In genomic region chr4:111294528-111295241, GRCm38 (mm10) we compare ENCODE assay signal across 17 mouse cellular contexts.
DNase-seq lines count a peak whose midpoint lies in the region; ATAC-seq and TF ChIP-seq lines count a peak whose summit lies in the region.
"Had no signal": no experiment of that assay in that cellular context is flagged by ENCODE, and none has a peak within 500 bp of the region (broad histone marks: within the 10 kb centered on the region; RNA-seq: fewer than 3 reads in every experiment).

No protein-coding gene starts in this region.

- 57% methylated on average over 3 of the region's 3 CpGs for WGBS in forebrain, embryonic 13.5 days
- 54% methylated on average over 3 of the region's 3 CpGs for WGBS in forebrain, embryonic 15.5 days
- WGBS in hindbrain, embryonic 11.5 days: 43% methylated on average over 3 of the region's 3 CpGs
- 46% methylated on average over 3 of the region's 3 CpGs for WGBS in hindbrain, postnatal 0 days
- WGBS in neural tube, embryonic 13.5 days: 47% methylated on average over 3 of the region's 3 CpGs
- 41% methylated on average over 3 of the region's 3 CpGs for WGBS in neural tube, embryonic 15.5 days

- H3K27me3 ChIP-seq in forebrain, embryonic 13.5 days: no peaks in the 10 kb centered on the region
- no peaks in the 10 kb centered on the region for H3K27me3 ChIP-seq in forebrain, embryonic 15.5 days
- H3K27me3 ChIP-seq in hindbrain, embryonic 11.5 days (ENCODE audit: control insufficient read depth, insufficient read depth, low read length): no peaks in the 10 kb centered on the region
- H3K27me3 ChIP-seq in hindbrain, postnatal 0 days (ENCODE audit: insufficient read depth, low read length): no peaks in the 10 kb centered on the region
- no peaks in the 10 kb centered on the region for H3K27me3 ChIP-seq in neural tube, embryonic 13.5 days
- no peaks in the 10 kb centered on the region for H3K27me3 ChIP-seq in neural tube, embryonic 15.5 days (replicated peaks)
- H3K27me3 ChIP-seq: heart, embryonic 12.5 days; hindbrain, embryonic 15.5 days had no signal

- H3K27ac ChIP-seq in forebrain, embryonic 13.5 days: no peak overlapping the region
- no peak overlapping the region for H3K27ac ChIP-seq in forebrain, embryonic 15.5 days (replicated peaks)
- no peak overlapping the region for H3K27ac ChIP-seq in hindbrain, embryonic 11.5 days (ENCODE audit: low read depth, low read length)
- no peak overlapping the region for H3K27ac ChIP-seq in hindbrain, postnatal 0 days
- 0 out of 2 replicates have a peak overlapping the region, but pooled peaks have one; percentile 49 for H3K27ac ChIP-seq in neural tube, embryonic 13.5 days (replicated peaks)
- H3K27ac ChIP-seq in neural tube, embryonic 15.5 days (replicated peaks): no peak overlapping the region
- H3K27ac ChIP-seq: gastrocnemius, adult 2 months; hindbrain, embryonic 15.5 days had no signal

- H3K4me1 ChIP-seq in forebrain, embryonic 13.5 days: no peaks in the 10 kb centered on the region
- H3K4me1 ChIP-seq in forebrain, embryonic 15.5 days: no peaks in the 10 kb centered on the region
- no peaks in the 10 kb centered on the region for H3K4me1 ChIP-seq in hindbrain, embryonic 11.5 days (replicated peaks; ENCODE audit: control insufficient read depth, insufficient read depth, low read length)
- no peaks in the 10 kb centered on the region for H3K4me1 ChIP-seq in hindbrain, postnatal 0 days (ENCODE audit: insufficient read depth, low read length)
- peaks cover 6% of the 10 kb centered on the region; the same call in 1 of the 2 replicates for H3K4me1 ChIP-seq in neural tube, embryonic 13.5 days (replicated peaks)
- H3K4me1 ChIP-seq in neural tube, embryonic 15.5 days: 0 out of 2 replicates have a peak, but pooled peaks cover 2% of the 10 kb centered on the region
- H3K4me1 ChIP-seq: heart, embryonic 12.5 days; hindbrain, embryonic 15.5 days had no signal

- no peaks in the 10 kb centered on the region for H3K36me3 ChIP-seq in forebrain, embryonic 13.5 days (ENCODE audit: poor library complexity, severe bottlenecking)
- H3K36me3 ChIP-seq in forebrain, embryonic 15.5 days: no peaks in the 10 kb centered on the region
- no peaks in the 10 kb centered on the region for H3K36me3 ChIP-seq in hindbrain, embryonic 11.5 days (ENCODE audit: control insufficient read depth, insufficient read depth, low read length)
- no peaks in the 10 kb centered on the region for H3K36me3 ChIP-seq in hindbrain, postnatal 0 days (ENCODE audit: insufficient read depth, low read length)
- no peaks in the 10 kb centered on the region for H3K36me3 ChIP-seq in neural tube, embryonic 13.5 days
- no peaks in the 10 kb centered on the region for H3K36me3 ChIP-seq in neural tube, embryonic 15.5 days
- H3K36me3 ChIP-seq: heart, embryonic 12.5 days; hindbrain, embryonic 15.5 days had no signal

- H3K4me2 ChIP-seq in forebrain, embryonic 13.5 days: no peak overlapping the region
- no peak overlapping the region for H3K4me2 ChIP-seq in forebrain, embryonic 15.5 days (replicated peaks)
- no peak overlapping the region for H3K4me2 ChIP-seq in hindbrain, embryonic 11.5 days (replicated peaks; ENCODE audit: low read depth, low read length)
- no peak overlapping the region for H3K4me2 ChIP-seq in hindbrain, postnatal 0 days (ENCODE audit: low read depth, low read length)
- no peak overlapping the region for H3K4me2 ChIP-seq in neural tube, embryonic 13.5 days
- H3K4me2 ChIP-seq in neural tube, embryonic 15.5 days: no peak overlapping the region
- H3K4me2 ChIP-seq: heart, embryonic 12.5 days; hindbrain, embryonic 15.5 days had no signal

- peak; percentile 43; the same call in 1 of the 2 replicates for ATAC-seq in forebrain, embryonic 13.5 days
- ATAC-seq in forebrain, embryonic 15.5 days (replicated peaks): no peak; the same call in 1 of the 2 replicates
- peak; percentile 70; the same call in 1 of the 2 replicates for ATAC-seq in hindbrain, embryonic 11.5 days (ENCODE audit: low FRiP score)
- no peak for ATAC-seq in hindbrain, postnatal 0 days
- ATAC-seq in neural tube, embryonic 13.5 days (ENCODE audit: low read depth): no peak
- no peak for ATAC-seq in neural tube, embryonic 15.5 days (ENCODE audit: low FRiP score)
- no peak for ATAC-seq in frontal cortex, adult (ENCODE audit: low TSS enrichment)

- peak; percentile 5 for DNase-seq in hindbrain, embryonic 11.5 days (ENCODE audit: low spot score)
- no peak for DNase-seq in hindbrain, postnatal 0 days (ENCODE audit: low spot score)
- DNase-seq: adrenal gland, adult 2 months; adrenal gland, postnatal 25 days; cerebellum, adult 2 months; cerebellum, postnatal 10 days; gastrocnemius, adult 2 months; gastrocnemius, postnatal 25 days; kidney, adult 11 months; kidney, adult 9 months had no signal

- H3K9me3 ChIP-seq in forebrain, embryonic 13.5 days (replicated peaks): no peaks in the 10 kb centered on the region
- H3K9me3 ChIP-seq in forebrain, embryonic 15.5 days: no peaks in the 10 kb centered on the region
- H3K9me3 ChIP-seq in hindbrain, embryonic 11.5 days (ENCODE audit: control insufficient read depth, low read length): no peaks in the 10 kb centered on the region
- no peaks in the 10 kb centered on the region for H3K9me3 ChIP-seq in hindbrain, postnatal 0 days (ENCODE audit: low read length)
- H3K9me3 ChIP-seq in neural tube, embryonic 13.5 days: no peaks in the 10 kb centered on the region
- no peaks in the 10 kb centered on the region for H3K9me3 ChIP-seq in neural tube, embryonic 15.5 days (replicated peaks)
- H3K9me3 ChIP-seq: heart, embryonic 12.5 days; hindbrain, embryonic 15.5 days had no signal

- no peak overlapping the region for H3K9ac ChIP-seq in forebrain, embryonic 13.5 days
- H3K9ac ChIP-seq in forebrain, embryonic 15.5 days (replicated peaks): no peak overlapping the region
- no peak overlapping the region for H3K9ac ChIP-seq in hindbrain, embryonic 11.5 days (ENCODE audit: low read depth, low read length)
- no peak overlapping the region for H3K9ac ChIP-seq in hindbrain, postnatal 0 days (replicated peaks; ENCODE audit: low read length)
- no peak overlapping the region for H3K9ac ChIP-seq in neural tube, embryonic 13.5 days
- no peak overlapping the region for H3K9ac ChIP-seq in neural tube, embryonic 15.5 days (replicated peaks)
- H3K9ac ChIP-seq: heart, embryonic 12.5 days; hindbrain, embryonic 15.5 days had no signal

- no peak for TF ChIP-seq CTCF in hindbrain, postnatal 0 days (IDR thresholded peaks at IDR 0.05; ENCODE audit: low read depth)

- no peak overlapping the region for H3K4me3 ChIP-seq in forebrain, embryonic 13.5 days
- H3K4me3 ChIP-seq in forebrain, embryonic 15.5 days: no peak overlapping the region
- no peak overlapping the region for H3K4me3 ChIP-seq in hindbrain, embryonic 11.5 days (ENCODE audit: low read depth, low read length)
- H3K4me3 ChIP-seq in hindbrain, postnatal 0 days (ENCODE audit: low read length): no peak overlapping the region
- H3K4me3 ChIP-seq in neural tube, embryonic 13.5 days: no peak overlapping the region
- H3K4me3 ChIP-seq in neural tube, embryonic 15.5 days (replicated peaks): no peak overlapping the region
- H3K4me3 ChIP-seq: gastrocnemius, adult 2 months; heart, embryonic 12.5 days; hindbrain, embryonic 15.5 days had no signal

Comparison
In these comparisons a context has a peak if more than half of its experiments do, and no peak if none do; other contexts are left out.
1. ATAC-seq: peak in forebrain, embryonic 13.5 days (single experiment) and hindbrain, embryonic 11.5 days (single experiment); none in forebrain, embryonic 15.5 days (single experiment), hindbrain, postnatal 0 days (single experiment), neural tube, embryonic 13.5 days (single experiment), neural tube, embryonic 15.5 days (single experiment) and frontal cortex, adult (single experiment).